Mouse (Mus musculus) lung, embryonic 15.5 days (tissue): ENCODE data around the gene Prkd3. TPM values are rescaled to one million over a fixed set of nuclear protein-coding genes. Genes with fewer than 3 reads are reported as not detected.

Experiments used
- ATAC-seq: fragments of 200-750 bp; cut with Nextera tagmentation; 2 replicates; pipeline ENCODE4 v1.8.0; 2017; ENCODE audit warnings: moderate number of reproducible peaks, borderline replicate concordance; ENCODE audit not compliant: low FRiP score, low TSS enrichment; ENCODE audit errors: extremely low read depth
- H3K27ac ChIP-seq: fragments of 300-500 bp; sonication (generic); 2 replicates; pipeline ENCODE4 v1.5.1; 2015; ENCODE audit warnings: moderate library complexity, mild to moderate bottlenecking, inconsistent platforms
- H3K27me3 ChIP-seq: fragments of 300-500 bp; sonication (generic); 2 replicates; pipeline ENCODE4 v1.6.1; 2015; ENCODE audit warnings: inconsistent platforms
- H3K36me3 ChIP-seq: fragments of 300-500 bp; sonication (generic); 2 replicates; pipeline ENCODE4 v1.6.1; 2015; ENCODE audit warnings: inconsistent platforms
- H3K4me1 ChIP-seq: fragments of 300-500 bp; sonication (generic); 2 replicates; pipeline ENCODE4 v1.6.1; 2015; ENCODE audit warnings: inconsistent platforms
- H3K4me2 ChIP-seq: fragments of 300-500 bp; sonication (generic); 2 replicates; pipeline ENCODE4 v1.6.1; 2015; ENCODE audit warnings: inconsistent platforms, mild to moderate bottlenecking, moderate library complexity
- H3K4me3 ChIP-seq: fragments of 300-500 bp; sonication (generic); 2 replicates; pipeline ENCODE4 v1.5.1; 2015; ENCODE audit warnings: mild to moderate bottlenecking, inconsistent platforms
- H3K9ac ChIP-seq: fragments of 300-500 bp; sonication (generic); 2 replicates; pipeline ENCODE4 v1.6.1; 2015; ENCODE audit warnings: inconsistent platforms
- H3K9me3 ChIP-seq: fragments of 300-500 bp; sonication (generic); 2 replicates; pipeline ENCODE4 v1.6.1; 2016; ENCODE audit warnings: inconsistent platforms
- WGBS: fragments of 180-500 bp; shearing (Covaris S2); methylation state at CpG from one replicate; pipeline ENCODE4 v1.1.7; 2015; 5-methylcytosine and 5-hydroxymethylcytosine counted together
- polyA plus RNA-seq: library from polyadenylated mRNA; unstranded; fragments of >200 nt; fragmentation: Nextera tagmentation; extraction: Ambion mirVana; gene quantifications from 2 replicates; pipeline ENCODE4 v1.2.1, GENCODE M21; 2015

The Prkd3 gene
- 42.6 and 43.7 TPM in 2 replicates for polyA plus RNA-seq

DNA sequence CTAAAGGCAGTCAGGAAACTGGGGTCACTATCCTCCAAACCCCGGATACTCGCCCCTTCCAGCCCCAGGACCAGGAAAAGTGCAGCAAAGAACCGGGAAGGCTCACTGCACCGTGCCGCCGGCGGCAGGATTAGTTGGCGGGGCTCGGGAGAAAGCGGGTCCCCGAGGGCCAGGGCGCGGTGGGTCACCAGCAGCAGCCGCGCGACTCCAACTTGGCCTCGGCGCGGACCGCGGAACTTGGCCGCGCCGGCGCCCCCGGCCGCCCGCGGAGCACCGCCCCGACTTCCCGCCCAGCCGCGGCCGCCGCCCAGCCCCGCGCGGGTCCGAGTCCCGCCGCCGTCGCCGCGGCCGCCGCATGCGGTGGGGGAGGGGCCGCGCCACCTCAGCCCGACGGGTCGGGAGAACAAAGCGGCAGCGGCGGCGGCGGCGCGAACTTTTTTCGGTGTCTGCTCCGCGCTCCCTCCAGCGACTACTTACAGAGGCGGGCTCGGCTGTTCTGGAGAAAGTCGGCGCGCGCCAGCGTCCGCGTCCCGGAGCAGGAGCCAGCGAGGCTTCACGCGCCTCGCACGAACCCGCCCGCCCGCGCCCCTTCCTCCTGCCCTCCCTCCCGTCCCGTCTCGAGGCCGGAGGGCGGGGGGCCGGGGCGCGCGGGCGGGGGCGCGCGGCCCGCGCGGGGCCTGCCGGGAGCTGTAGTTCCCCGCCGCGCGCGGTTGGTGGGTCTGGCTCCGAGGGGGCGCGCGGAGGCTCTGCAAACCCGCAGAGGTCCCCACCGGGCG lies at the start of gene Prkd3:
TSS of gene Prkd3 (minus strand) at position 609 of the 776 bp plus-strand sequence.
- Histone ChIP-seq H3K9ac (peak within 1 kb of the TSS; percentile 85), H3K4me2 (peak within 1 kb of the TSS; percentile 91), H3K9me3 (no peaks in the 10 kb centered on the region), H3K27ac (peak within 1 kb of the TSS; percentile 93), H3K4me3 (peak within 1 kb of the TSS; percentile 68), H3K36me3 (no peaks in the 10 kb centered on the region), H3K4me1 (peaks cover 26% of the 10 kb centered on the region), H3K27me3 (peaks cover 5% of the 10 kb centered on the region; the same call in 1 of the 2 replicates)
- WGBS: under 1% methylated on average over 61 of the region's 113 CpGs
- peak; percentile 94 for ATAC-seq

GRCm38 (mm10) chr17:79069766-79070480 lies 49.3 kb upstream of the Prkd3 start:
- no peak for ATAC-seq
- H3K9me3 ChIP-seq: no peaks in the 10 kb centered on the region
- H3K27me3 ChIP-seq: no peaks in the 10 kb centered on the region
- no peak overlapping the region for H3K9ac ChIP-seq
- no peak overlapping the region for H3K27ac ChIP-seq
- H3K4me3 ChIP-seq: no peak overlapping the region
- H3K4me2 ChIP-seq: no peak overlapping the region
- no peaks in the 10 kb centered on the region for H3K4me1 ChIP-seq
- WGBS: 71% methylated on average over 14 of the region's 14 CpGs
- no peaks in the 10 kb centered on the region for H3K36me3 ChIP-seq

- Histone ChIP-seq H3K9me3 (no peaks in the 10 kb centered on the region), H3K4me3 (no peak overlapping the region), H3K27ac (no peak overlapping the region), H3K36me3 (no peaks in the 10 kb centered on the region), H3K27me3 (no peaks in the 10 kb centered on the region), H3K4me2 (no peak overlapping the region), H3K4me1 (no peaks in the 10 kb centered on the region), H3K9ac (no peak overlapping the region)
- 50% methylated on average over 4 of the region's 4 CpGs for WGBS
- no peak; the same call in 1 of the 2 replicates for ATAC-seq
Measured at GRCm38 (mm10) chr17:79069019-79069418, 48.4 kb upstream of the Prkd3 start.

DNA sequence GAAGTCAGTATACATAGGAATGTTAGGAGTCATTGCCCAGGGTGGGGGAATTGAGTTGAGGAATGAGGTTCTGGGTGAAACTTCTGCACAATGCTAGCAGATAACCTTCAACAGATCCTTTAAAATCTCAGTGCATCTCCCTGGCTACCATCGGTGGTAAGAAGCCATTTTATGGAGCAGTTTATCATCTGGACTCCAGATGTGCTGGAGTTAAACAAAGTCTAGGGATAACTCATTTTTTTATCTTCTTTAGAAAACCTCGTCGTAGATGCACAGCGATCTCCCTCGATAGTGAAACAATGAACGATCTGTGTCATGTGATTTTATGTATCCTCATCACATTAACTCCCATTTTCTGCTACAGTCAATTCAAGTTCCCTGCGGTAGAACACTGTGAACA lies 48.0 kb upstream of the Prkd3 start:
- ATAC-seq: no peak
- 59% methylated on average over 7 of the region's 7 CpGs for WGBS
- Histone ChIP-seq H3K9me3 (no peaks in the 10 kb centered on the region), H3K36me3 (no peaks in the 10 kb centered on the region), H3K27ac (no peak overlapping the region), H3K27me3 (no peaks in the 10 kb centered on the region), H3K4me1 (no peaks in the 10 kb centered on the region), H3K4me2 (no peak overlapping the region), H3K4me3 (no peak overlapping the region), H3K9ac (no peak overlapping the region)

GRCm38 (mm10) chr17:79064250-79064649 lies 43.6 kb upstream of the Prkd3 start:
- Histone ChIP-seq H3K4me3 (no peak overlapping the region), H3K9ac (no peak overlapping the region), H3K36me3 (no peaks in the 10 kb centered on the region), H3K27me3 (no peaks in the 10 kb centered on the region), H3K4me2 (no peak overlapping the region), H3K9me3 (no peaks in the 10 kb centered on the region), H3K4me1 (no peaks in the 10 kb centered on the region), H3K27ac (no peak overlapping the region)
- WGBS: 52% methylated on average over 1 of the region's 1 CpGs
- ATAC-seq: no peak

DNA sequence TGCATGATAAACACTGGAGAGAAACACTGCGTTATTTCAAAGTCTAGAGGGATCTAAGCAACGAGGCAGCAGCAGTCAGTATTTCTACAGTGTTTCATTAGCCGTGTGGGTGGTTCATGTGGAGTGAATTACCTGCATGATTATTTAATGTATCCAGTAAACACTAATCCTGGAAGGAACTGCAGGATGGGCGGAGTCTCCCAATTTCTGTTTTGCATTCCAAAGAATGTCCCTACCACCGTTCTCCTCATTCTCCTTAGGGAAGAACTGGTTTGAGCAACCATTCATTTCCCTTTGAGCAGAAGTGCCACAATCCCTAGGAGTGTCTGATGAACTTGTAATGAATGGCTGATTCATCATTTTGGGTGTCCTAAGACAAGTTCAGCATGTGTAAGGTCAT lies 39.6 kb upstream of the Prkd3 start:
- no peak overlapping the region for H3K9ac ChIP-seq
- no peaks in the 10 kb centered on the region for H3K27me3 ChIP-seq
- no peaks in the 10 kb centered on the region for H3K9me3 ChIP-seq
- no peaks in the 10 kb centered on the region for H3K36me3 ChIP-seq
- H3K27ac ChIP-seq: no peak overlapping the region
- H3K4me1 ChIP-seq: peaks cover 3% of the 10 kb centered on the region; the same call in 1 of the 2 replicates
- no peak overlapping the region for H3K4me2 ChIP-seq
- WGBS: 68% methylated on average over 5 of the region's 5 CpGs
- no peak overlapping the region for H3K4me3 ChIP-seq
- ATAC-seq: no peak

GRCm38 (mm10) chr17:79058271-79058670 lies 37.7 kb upstream of the Prkd3 start:
- Histone ChIP-seq H3K27me3 (0 out of 2 replicates have a peak, but pooled peaks cover 5% of the 10 kb centered on the region), H3K4me2 (no peak overlapping the region), H3K4me1 (peaks cover 3% of the 10 kb centered on the region; the same call in 1 of the 2 replicates), H3K4me3 (no peak overlapping the region), H3K36me3 (no peaks in the 10 kb centered on the region), H3K9ac (no peak overlapping the region), H3K9me3 (no peaks in the 10 kb centered on the region), H3K27ac (no peak overlapping the region)
- ATAC-seq: no peak
- WGBS: 60% methylated on average over 6 of the region's 6 CpGs

DNA sequence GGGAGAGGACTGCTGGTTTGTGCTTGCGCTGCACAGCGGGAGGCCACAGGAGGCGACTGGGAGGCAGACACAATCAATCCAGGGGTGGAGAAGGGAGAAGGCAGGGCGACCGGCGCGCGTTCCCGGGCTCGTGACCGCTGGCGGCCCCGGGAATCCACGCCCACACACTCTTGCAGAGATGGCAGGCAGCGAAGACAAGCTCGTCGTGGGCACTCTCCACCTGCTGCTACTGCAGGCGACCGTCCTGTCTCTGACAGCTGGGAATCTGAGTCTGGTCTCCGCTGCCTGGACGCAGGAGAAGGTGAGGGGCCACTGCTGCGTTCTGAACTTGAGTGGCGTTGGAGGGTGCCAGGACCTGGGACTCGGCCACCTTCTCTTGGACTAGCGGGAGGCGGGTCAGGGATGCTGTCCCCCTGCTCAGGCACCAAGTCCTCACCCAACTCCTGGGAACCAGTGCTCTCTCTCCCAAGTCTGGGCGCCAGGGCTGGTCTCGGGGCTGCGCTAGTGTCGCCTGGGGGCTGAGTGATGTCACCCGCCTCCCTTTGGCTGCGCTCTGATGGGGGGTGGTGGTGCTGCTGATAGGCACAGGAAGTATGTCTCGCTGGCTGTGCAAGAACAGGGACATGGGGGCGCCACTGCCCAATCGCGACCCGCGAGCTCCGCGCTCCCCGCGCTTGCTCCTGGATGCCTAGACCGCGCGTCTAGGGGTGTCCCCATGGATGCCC lies 31.6 kb upstream of the Prkd3 start:
- under 1% methylated on average over 45 of the region's 45 CpGs for WGBS
- H3K4me2 ChIP-seq: peak overlapping the region; percentile 99
- H3K36me3 ChIP-seq: no peaks in the 10 kb centered on the region
- peak overlapping the region; percentile 55 for H3K4me3 ChIP-seq
- H3K9me3 ChIP-seq: no peaks in the 10 kb centered on the region
- peak overlapping the region; percentile 42 for H3K9ac ChIP-seq
- ATAC-seq: peak; percentile 84
- H3K27me3 ChIP-seq: 0 out of 2 replicates have a peak, but pooled peaks cover 9% of the 10 kb centered on the region
- H3K27ac ChIP-seq: peak overlapping the region; percentile 35; the same call in 1 of the 2 replicates
- peaks cover 10% of the 10 kb centered on the region for H3K4me1 ChIP-seq

- 55% methylated on average over 4 of the region's 4 CpGs for WGBS
- H3K27ac ChIP-seq: peak within 1 kb of the TSS; percentile 35; the same call in 1 of the 2 replicates
- no peak for ATAC-seq
Measured at GRCm38 (mm10) chr17:79051606-79052005, 31.0 kb upstream of the Prkd3 start, which contains the start of gene Qpct. TSS of gene Qpct (plus strand) at chr17:79051906.

GRCm38 (mm10) chr17:79043705-79044104 lies 23.1 kb upstream of the Prkd3 start:
- Histone ChIP-seq H3K9me3 (no peaks in the 10 kb centered on the region), H3K4me1 (no peaks in the 10 kb centered on the region), H3K9ac (no peak overlapping the region), H3K36me3 (no peaks in the 10 kb centered on the region), H3K27me3 (0 out of 2 replicates have a peak, but pooled peaks cover 4% of the 10 kb centered on the region), H3K4me3 (no peak overlapping the region), H3K27ac (no peak overlapping the region), H3K4me2 (no peak overlapping the region)
- no peak for ATAC-seq
- WGBS: 85% methylated on average over 2 of the region's 2 CpGs

More at GRCm38 (mm10) chr17:79051606-79052005, 31.0 kb upstream of the Prkd3 start, which contains the start of gene Qpct:
- peaks cover 10% of the 10 kb centered on the region for H3K4me1 ChIP-seq
- peak within 1 kb of the TSS; percentile 99 for H3K4me2 ChIP-seq
- peak within 1 kb of the TSS; percentile 55 for H3K4me3 ChIP-seq
- H3K9me3 ChIP-seq: no peaks in the 10 kb centered on the region
- no peaks in the 10 kb centered on the region for H3K36me3 ChIP-seq
- H3K27me3 ChIP-seq: 0 out of 2 replicates have a peak, but pooled peaks cover 9% of the 10 kb centered on the region
- peak within 1 kb of the TSS; percentile 42 for H3K9ac ChIP-seq

DNA sequence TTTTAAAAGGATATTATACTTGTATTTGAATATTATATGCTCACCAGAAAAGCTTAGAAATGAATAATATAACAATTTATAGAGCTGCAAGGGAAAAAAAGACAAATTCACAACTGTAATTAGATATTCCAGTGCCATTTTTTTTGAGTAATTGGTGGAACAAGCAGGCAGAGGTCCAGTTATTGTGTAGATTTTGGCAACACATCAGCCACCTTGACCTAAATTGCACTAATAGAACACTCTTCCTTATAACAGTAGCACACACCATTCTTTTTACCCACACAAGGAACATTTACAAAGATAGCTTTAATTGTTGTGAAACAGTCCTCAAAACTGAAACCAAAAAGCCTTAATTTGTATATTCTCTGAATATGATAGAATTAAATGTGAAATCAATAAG lies 19.0 kb upstream of the Prkd3 start:
- no peak for ATAC-seq
- H3K4me1 ChIP-seq: no peaks in the 10 kb centered on the region
- H3K27me3 ChIP-seq: 0 out of 2 replicates have a peak, but pooled peaks cover 4% of the 10 kb centered on the region
- H3K4me2 ChIP-seq: no peak overlapping the region
- no peak overlapping the region for H3K4me3 ChIP-seq
- H3K9ac ChIP-seq: no peak overlapping the region
- H3K27ac ChIP-seq: no peak overlapping the region
- H3K9me3 ChIP-seq: no peaks in the 10 kb centered on the region
- H3K36me3 ChIP-seq: no peaks in the 10 kb centered on the region
